In the genomic region with DNA sequence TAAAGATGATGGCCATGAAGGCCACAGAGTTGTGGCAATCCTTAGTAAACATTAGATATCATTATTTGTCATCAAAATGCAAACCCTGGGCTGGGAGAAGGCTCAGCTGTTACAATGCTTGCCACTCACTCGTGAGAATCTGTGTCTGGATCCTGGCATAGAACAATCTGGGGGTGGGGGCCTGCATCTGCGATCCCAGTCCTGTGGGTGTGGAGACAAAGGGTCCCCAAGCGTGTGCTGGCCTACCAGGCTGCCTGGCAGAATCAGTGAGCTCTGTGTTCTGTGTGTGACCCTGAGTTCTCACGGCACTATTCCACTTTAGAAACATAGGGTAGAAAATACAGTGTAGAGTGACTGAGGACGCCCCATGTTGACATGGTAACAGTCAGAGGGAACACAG, we compare ENCODE assay signal across 22 mouse cellular contexts.
DNase-seq lines count a peak whose midpoint lies in the region; ATAC-seq and TF ChIP-seq lines count a peak whose summit lies in the region.
"Had no signal": no experiment of that assay in that cellular context is flagged by ENCODE, and none has a peak within 500 bp of the region (broad histone marks: within the 10 kb centered on the region; RNA-seq: fewer than 3 reads in every experiment).

No protein-coding gene starts in this region.

- 52% methylated on average over 5 of the region's 5 CpGs for WGBS in hindbrain, embryonic 10.5 days
- WGBS in hindbrain, postnatal 0 days: 44% methylated on average over 5 of the region's 5 CpGs
- 59% methylated on average over 5 of the region's 5 CpGs for WGBS in midbrain, postnatal 0 days
- WGBS in midbrain, embryonic 15.5 days: 57% methylated on average over 5 of the region's 5 CpGs
- 69% methylated on average over 5 of the region's 5 CpGs for WGBS in stomach, postnatal 0 days

- peaks cover 28% of the 10 kb centered on the region for H3K4me1 ChIP-seq in hindbrain, embryonic 10.5 days (replicated peaks)
- H3K4me1 ChIP-seq in hindbrain, postnatal 0 days (ENCODE audit: insufficient read depth, low read length): no peaks in the 10 kb centered on the region
- no peaks in the 10 kb centered on the region for H3K4me1 ChIP-seq in midbrain, postnatal 0 days (ENCODE audit: insufficient read depth, low read length)
- no peaks in the 10 kb centered on the region for H3K4me1 ChIP-seq in midbrain, embryonic 15.5 days
- no peaks in the 10 kb centered on the region for H3K4me1 ChIP-seq in stomach, postnatal 0 days (replicated peaks; ENCODE audit: control insufficient read depth, insufficient read depth)
- H3K4me1 ChIP-seq: limb, embryonic 10.5 days had no signal

- H3K36me3 ChIP-seq in hindbrain, embryonic 10.5 days: peaks cover 5% of the 10 kb centered on the region; the same call in 1 of the 2 replicates
- H3K36me3 ChIP-seq in hindbrain, postnatal 0 days (ENCODE audit: insufficient read depth, low read length): no peaks in the 10 kb centered on the region
- no peaks in the 10 kb centered on the region for H3K36me3 ChIP-seq in midbrain, postnatal 0 days (ENCODE audit: insufficient read depth, low read length)
- no peaks in the 10 kb centered on the region for H3K36me3 ChIP-seq in midbrain, embryonic 15.5 days (replicated peaks)
- no peaks in the 10 kb centered on the region for H3K36me3 ChIP-seq in stomach, postnatal 0 days (ENCODE audit: control insufficient read depth, insufficient read depth, low read length)
- H3K36me3 ChIP-seq: heart, embryonic 10.5 days; hindbrain, embryonic 15.5 days had no signal

- H3K4me3 ChIP-seq in hindbrain, embryonic 10.5 days: no peak overlapping the region
- no peak overlapping the region for H3K4me3 ChIP-seq in hindbrain, postnatal 0 days (ENCODE audit: low read length)
- H3K4me3 ChIP-seq in midbrain, postnatal 0 days (ENCODE audit: low read depth, low read length): no peak overlapping the region
- no peak overlapping the region for H3K4me3 ChIP-seq in midbrain, embryonic 15.5 days
- H3K4me3 ChIP-seq in layer of hippocampus, adult 2 months: no peak overlapping the region
- no peak overlapping the region for H3K4me3 ChIP-seq in stomach, postnatal 0 days (ENCODE audit: low read depth, low read length)
- H3K4me3 ChIP-seq: erythroblast, embryonic 14.5 days; heart, embryonic 10.5 days; hindbrain, embryonic 15.5 days; limb, embryonic 10.5 days had no signal

- peak overlapping the region; percentile 50; the same call in 1 of the 2 replicates for H3K27ac ChIP-seq in hindbrain, embryonic 10.5 days
- no peak overlapping the region for H3K27ac ChIP-seq in hindbrain, postnatal 0 days
- H3K27ac ChIP-seq in midbrain, postnatal 0 days (ENCODE audit: low read depth, low read length): no peak overlapping the region
- H3K27ac ChIP-seq in midbrain, embryonic 15.5 days: no peak overlapping the region
- peak overlapping the region; percentile 37; the same call in 1 of the 2 replicates for H3K27ac ChIP-seq in layer of hippocampus, adult 2 months
- no peak overlapping the region for H3K27ac ChIP-seq in stomach, postnatal 0 days (replicated peaks)
- H3K27ac ChIP-seq: heart, embryonic 10.5 days; hindbrain, embryonic 15.5 days; kidney, postnatal 0 days; limb, embryonic 10.5 days had no signal

- no peaks in the 10 kb centered on the region for H3K9me3 ChIP-seq in hindbrain, embryonic 10.5 days
- no peaks in the 10 kb centered on the region for H3K9me3 ChIP-seq in hindbrain, postnatal 0 days (ENCODE audit: low read length)
- no peaks in the 10 kb centered on the region for H3K9me3 ChIP-seq in midbrain, postnatal 0 days (ENCODE audit: low read length)
- no peaks in the 10 kb centered on the region for H3K9me3 ChIP-seq in midbrain, embryonic 15.5 days
- no peaks in the 10 kb centered on the region for H3K9me3 ChIP-seq in stomach, postnatal 0 days (ENCODE audit: control insufficient read depth, low read length)
- H3K9me3 ChIP-seq: heart, embryonic 10.5 days; hindbrain, embryonic 15.5 days; limb, embryonic 10.5 days had no signal

- no peak for TF ChIP-seq EP300 in stomach, postnatal 0 days (optimal IDR thresholded peaks at IDR 0.05)

- H3K27me3 ChIP-seq in hindbrain, embryonic 10.5 days (ENCODE audit: insufficient read depth, poor library complexity, severe bottlenecking): no peaks in the 10 kb centered on the region
- H3K27me3 ChIP-seq in hindbrain, postnatal 0 days (ENCODE audit: insufficient read depth, low read length): no peaks in the 10 kb centered on the region
- no peaks in the 10 kb centered on the region for H3K27me3 ChIP-seq in midbrain, postnatal 0 days (ENCODE audit: insufficient read depth, low read length)
- no peaks in the 10 kb centered on the region for H3K27me3 ChIP-seq in midbrain, embryonic 15.5 days (replicated peaks)
- no peaks in the 10 kb centered on the region for H3K27me3 ChIP-seq in stomach, postnatal 0 days (ENCODE audit: control insufficient read depth, insufficient read depth, low read length)
- H3K27me3 ChIP-seq: hindbrain, embryonic 15.5 days had no signal

- no peak; the same call in 1 of the 2 replicates for ATAC-seq in hindbrain, postnatal 0 days
- ATAC-seq in midbrain, postnatal 0 days (ENCODE audit: low FRiP score): peak; percentile 27; the same call in 1 of the 2 replicates
- ATAC-seq in midbrain, embryonic 15.5 days (replicated peaks): no peak
- no peak for ATAC-seq in stomach, postnatal 0 days (ENCODE audit: low FRiP score, low TSS enrichment)
- ATAC-seq: forebrain, embryonic 14.5 days; liver, postnatal 0 days had no signal

- H3K9ac ChIP-seq in hindbrain, postnatal 0 days (replicated peaks; ENCODE audit: low read length): no peak overlapping the region
- no peak overlapping the region for H3K9ac ChIP-seq in midbrain, postnatal 0 days (replicated peaks; ENCODE audit: low read length, poor library complexity, severe bottlenecking)
- H3K9ac ChIP-seq in midbrain, embryonic 15.5 days: no peak overlapping the region
- H3K9ac ChIP-seq in stomach, postnatal 0 days (ENCODE audit: low read length): no peak overlapping the region
- H3K9ac ChIP-seq: hindbrain, embryonic 15.5 days; liver, postnatal 0 days had no signal

- no peak for TF ChIP-seq CTCF in hindbrain, postnatal 0 days (IDR thresholded peaks at IDR 0.05; ENCODE audit: low read depth)
- no peak for TF ChIP-seq CTCF in midbrain, postnatal 0 days (IDR thresholded peaks at IDR 0.05)
- no peak for TF ChIP-seq CTCF in layer of hippocampus, adult 2 months (conservative IDR thresholded peaks at IDR 0.05)
- no peak for TF ChIP-seq CTCF in stomach, postnatal 0 days (IDR thresholded peaks at IDR 0.05; ENCODE audit: low read depth)

- H3K4me2 ChIP-seq in hindbrain, postnatal 0 days (ENCODE audit: low read depth, low read length): no peak overlapping the region
- H3K4me2 ChIP-seq in midbrain, postnatal 0 days (ENCODE audit: low read depth, low read length, poor library complexity, severe bottlenecking): no peak overlapping the region
- no peak overlapping the region for H3K4me2 ChIP-seq in midbrain, embryonic 15.5 days
- no peak overlapping the region for H3K4me2 ChIP-seq in stomach, postnatal 0 days (replicated peaks; ENCODE audit: low read depth)
- H3K4me2 ChIP-seq: hindbrain, embryonic 15.5 days had no signal

- DNase-seq in hindbrain, embryonic 10.5 days (ENCODE audit: low spot score): no peak
- no peak for DNase-seq in hindbrain, postnatal 0 days (ENCODE audit: low spot score)
- no peak for DNase-seq in midbrain, postnatal 0 days (ENCODE audit: low spot score)
- DNase-seq in layer of hippocampus, adult 2 months (ENCODE audit: low spot score in 2 of 2): peak in 1 of 2 experiments; percentile 53
- no peak for DNase-seq in frontal cortex, postnatal 14 days (ENCODE audit: low spot score in 2 of 2)
- DNase-seq in stomach, postnatal 0 days (ENCODE audit: low spot score): no peak
- DNase-seq: adrenal gland, postnatal 36 days; cerebellum, adult 2 months; gastrocnemius, postnatal 36 days; kidney, adult 18-20 months; liver, postnatal 0 days; lung, postnatal 14 days; right cerebral cortex, postnatal 14 days; spleen, adult 18-20 months; thymus, postnatal 4 days had no signal

Comparison
In these comparisons a context has a peak if more than half of its experiments do, and no peak if none do; other contexts are left out.
1. H3K27ac ChIP-seq: peak in hindbrain, embryonic 10.5 days (single experiment) and layer of hippocampus, adult 2 months (single experiment); none in hindbrain, postnatal 0 days (single experiment), midbrain, postnatal 0 days (single experiment), midbrain, embryonic 15.5 days (single experiment) and stomach, postnatal 0 days (single experiment).